ENCODE assay signal across 27 mouse cellular contexts in genomic region chr9:67028929-67029328, GRCm38 (mm10). TPM values are rescaled to one million over a fixed set of nuclear protein-coding genes. Genes with fewer than 3 reads are reported as not detected.
DNase-seq lines count a peak whose midpoint lies in the region; ATAC-seq and TF ChIP-seq lines count a peak whose summit lies in the region.
"Had no signal": no experiment of that assay in that cellular context is flagged by ENCODE, and none has a peak within 500 bp of the region (broad histone marks: within the 10 kb centered on the region; RNA-seq: fewer than 3 reads in every experiment).

No protein-coding gene starts in this region.

- H3K27ac ChIP-seq in gastrocnemius, adult 2 months, result peak overlapping the region; percentile 20
- 0 out of 2 replicates have a peak overlapping the region, but pooled peaks have one; percentile 15 for H3K27ac ChIP-seq in heart, embryonic 12.5 days (ENCODE audit: poor library complexity, severe bottlenecking)
- peak overlapping the region; percentile 55; the same call in 1 of the 2 replicates for H3K27ac ChIP-seq in liver, embryonic 12.5 days
- H3K27ac ChIP-seq in liver, embryonic 11.5 days (ENCODE audit: low read depth, low read length), result no peak overlapping the region
- peak overlapping the region; percentile 40 for H3K27ac ChIP-seq in lung, postnatal 0 days (ENCODE audit: low read length)
- H3K27ac ChIP-seq: embryonic facial prominence, embryonic 10.5 days; embryonic facial prominence, embryonic 13.5 days; forebrain, embryonic 12.5 days; forebrain, embryonic 15.5 days; hindbrain, embryonic 10.5 days; hindbrain, embryonic 13.5 days; intestine, embryonic 15.5 days had no signal

- H3K4me1 ChIP-seq in heart, embryonic 12.5 days (replicated peaks), result peaks cover 55% of the 10 kb centered on the region
- peaks cover 33% of the 10 kb centered on the region for H3K4me1 ChIP-seq in liver, embryonic 12.5 days
- H3K4me1 ChIP-seq in liver, embryonic 11.5 days (replicated peaks; ENCODE audit: control insufficient read depth, insufficient read depth, low read length), result peaks cover 24% of the 10 kb centered on the region
- H3K4me1 ChIP-seq in lung, postnatal 0 days (ENCODE audit: insufficient read depth, low read depth, low read length), result peaks cover 6% of the 10 kb centered on the region; the same call in 1 of the 2 replicates
- H3K4me1 ChIP-seq: embryonic facial prominence, embryonic 10.5 days; embryonic facial prominence, embryonic 13.5 days; forebrain, embryonic 12.5 days; forebrain, embryonic 15.5 days; hindbrain, embryonic 10.5 days; hindbrain, embryonic 13.5 days had no signal

- WGBS in heart, embryonic 12.5 days, result 60% methylated on average over 4 of the region's 4 CpGs
- WGBS in liver, embryonic 12.5 days (ENCODE audit: insufficient replicate concordance), result 81% methylated on average over 4 of the region's 4 CpGs
- 74% methylated on average over 4 of the region's 4 CpGs for whole genome bisulfite sequencing in liver, embryonic 11.5 days
- WGBS in lung, postnatal 0 days, result 31% methylated on average over 4 of the region's 4 CpGs

- H3K36me3 ChIP-seq in heart, embryonic 12.5 days, result peaks cover 96% of the 10 kb centered on the region
- peaks cover 98% of the 10 kb centered on the region for H3K36me3 ChIP-seq in liver, embryonic 12.5 days
- H3K36me3 ChIP-seq in liver, embryonic 11.5 days (ENCODE audit: control insufficient read depth, insufficient read depth, low read length), result peaks cover 61% of the 10 kb centered on the region
- peaks cover 35% of the 10 kb centered on the region for H3K36me3 ChIP-seq in lung, postnatal 0 days (ENCODE audit: insufficient read depth, low read length)

- H3K4me2 ChIP-seq in heart, embryonic 12.5 days, result no peak overlapping the region
- H3K4me2 ChIP-seq in liver, embryonic 12.5 days, result no peak overlapping the region
- no peak overlapping the region for H3K4me2 ChIP-seq in liver, embryonic 11.5 days
- no peak overlapping the region for H3K4me2 ChIP-seq in lung, postnatal 0 days (replicated peaks; ENCODE audit: low read depth, low read length)
- H3K4me2 ChIP-seq: embryonic facial prominence, embryonic 13.5 days; forebrain, embryonic 12.5 days; forebrain, embryonic 15.5 days; hindbrain, embryonic 13.5 days; intestine, embryonic 15.5 days had no signal

- no peaks in the 10 kb centered on the region for H3K9me3 ChIP-seq in heart, embryonic 12.5 days (replicated peaks)
- no peaks in the 10 kb centered on the region for H3K9me3 ChIP-seq in liver, embryonic 12.5 days (replicated peaks)
- no peaks in the 10 kb centered on the region for H3K9me3 ChIP-seq in liver, embryonic 11.5 days (ENCODE audit: control insufficient read depth, low read length)
- no peaks in the 10 kb centered on the region for H3K9me3 ChIP-seq in lung, postnatal 0 days (ENCODE audit: low read length)
- H3K9me3 ChIP-seq: embryonic facial prominence, embryonic 10.5 days; embryonic facial prominence, embryonic 13.5 days; forebrain, embryonic 12.5 days; forebrain, embryonic 15.5 days; hindbrain, embryonic 10.5 days; hindbrain, embryonic 13.5 days; intestine, embryonic 15.5 days had no signal

- peak; percentile 14 for DNase-seq in gastrocnemius, adult 2 months
- no peak for DNase-seq in gastrocnemius, postnatal 36 days
- no peak for DNase-seq in heart, postnatal 36 days
- no peak for DNase-seq in liver, embryonic 11.5 days (ENCODE audit: low spot score)
- no peak for DNase-seq in lung, postnatal 0 days (ENCODE audit: low spot score)
- DNase-seq in lung, postnatal 10 days, result no peak
- DNase-seq: adrenal gland, adult 8-10 months; adrenal gland, postnatal 25 days; cerebellum, adult 11-12 months; cerebellum, adult 8-10 months; cerebellum, postnatal 10 days; cerebellum, postnatal 36 days; embryo, embryonic 11 days; gastrocnemius, postnatal 10 days; heart, postnatal 14 days had no signal

- no peak for TF ChIP-seq CTCF in gastrocnemius, adult 2 months (IDR thresholded peaks at IDR 0.05)
- TF ChIP-seq CTCF in lung, postnatal 0 days (IDR thresholded peaks at IDR 0.05), result no peak

- no peak for TF ChIP-seq EP300 in lung, postnatal 0 days (IDR thresholded peaks at IDR 0.05)

- intact Hi-C loops in gastrocnemius, adult 2 months (cut with DNase I), result no loop called here
- intact Hi-C loops in gastrocnemius, postnatal 36 days (cut with DNase I), result no loop called here
- intact Hi-C loops in heart, postnatal 36 days (cut with DNase I), result no loop called here

- no peak overlapping the region for H3K9ac ChIP-seq in heart, embryonic 12.5 days
- no peak overlapping the region for H3K9ac ChIP-seq in liver, embryonic 12.5 days
- no peak overlapping the region for H3K9ac ChIP-seq in liver, embryonic 11.5 days (ENCODE audit: low read depth, low read length)
- H3K9ac ChIP-seq in lung, postnatal 0 days (replicated peaks; ENCODE audit: low read depth), result no peak overlapping the region
- H3K9ac ChIP-seq: embryonic facial prominence, embryonic 13.5 days; forebrain, embryonic 12.5 days; forebrain, embryonic 15.5 days; hindbrain, embryonic 13.5 days; intestine, embryonic 15.5 days had no signal

- no peak for ATAC-seq in heart, embryonic 12.5 days (ENCODE audit: insufficient number of reproducible peaks, low FRiP score)
- ATAC-seq in liver, embryonic 12.5 days, result no peak
- no peak for ATAC-seq in liver, embryonic 11.5 days (replicated peaks; ENCODE audit: low FRiP score)
- ATAC-seq in lung, postnatal 0 days, result peak; percentile 37; the same call in 1 of the 2 replicates
- ATAC-seq: activated CD4-positive, CD25-positive, alpha-beta regulatory T cell, adult 4 months; forebrain, embryonic 15.5 days; hindbrain, embryonic 16.5 days; intestine, embryonic 15.5 days had no signal

- no peak overlapping the region for H3K4me3 ChIP-seq in gastrocnemius, adult 2 months
- H3K4me3 ChIP-seq in heart, embryonic 12.5 days, result no peak overlapping the region
- H3K4me3 ChIP-seq in liver, embryonic 12.5 days, result no peak overlapping the region
- H3K4me3 ChIP-seq in liver, embryonic 11.5 days (ENCODE audit: low read depth, low read length), result no peak overlapping the region
- H3K4me3 ChIP-seq in lung, postnatal 0 days (ENCODE audit: low read depth, low read length), result no peak overlapping the region
- H3K4me3 ChIP-seq: embryonic facial prominence, embryonic 10.5 days; embryonic facial prominence, embryonic 13.5 days; erythroblast, embryonic 14.5 days; forebrain, embryonic 12.5 days; forebrain, embryonic 15.5 days; hindbrain, embryonic 10.5 days; hindbrain, embryonic 13.5 days; intestine, embryonic 15.5 days had no signal

- no peaks in the 10 kb centered on the region for H3K27me3 ChIP-seq in heart, embryonic 12.5 days (replicated peaks)
- H3K27me3 ChIP-seq in liver, embryonic 12.5 days (replicated peaks), result no peaks in the 10 kb centered on the region
- H3K27me3 ChIP-seq in liver, embryonic 11.5 days (replicated peaks; ENCODE audit: control insufficient read depth, insufficient read depth, low read length), result no peaks in the 10 kb centered on the region
- H3K27me3 ChIP-seq in lung, postnatal 0 days (replicated peaks; ENCODE audit: insufficient read depth, low read length), result no peaks in the 10 kb centered on the region
- H3K27me3 ChIP-seq: embryonic facial prominence, embryonic 13.5 days; forebrain, embryonic 12.5 days; forebrain, embryonic 15.5 days; hindbrain, embryonic 13.5 days; intestine, embryonic 15.5 days had no signal

RNA-seq across cellular contexts. Expression of gene Tpm1, which starts 20.3 kb away (rescaled TPM):
- over 10,000 TPM; 18,374 to 28,065 TPM for total RNA-seq in gastrocnemius, adult 2 months (2021)
- total RNA-seq in gastrocnemius, postnatal 36 days (2021), result over 10,000 TPM; 26,294 to 27,735 TPM
- 4,565 and 4,650 TPM in 2 replicates for polyA plus RNA-seq in heart, embryonic 12.5 days (2016; fragmentation: Nextera tagmentation; extraction: Ambion mirVana)
- total RNA-seq in heart, postnatal 36 days (2021), result over 10,000 TPM; 11,452 to 11,878 TPM
- 214 and 225 TPM in 2 replicates for polyA plus RNA-seq in liver, embryonic 12.5 days (2016; fragmentation: Nextera tagmentation; extraction: Ambion mirVana)
- 378 and 420 TPM in 2 replicates for polyA plus RNA-seq in liver, embryonic 11.5 days (2014; fragmentation: Nextera tagmentation; extraction: Ambion mirVana)
- 695 and 781 TPM in 2 replicates for polyA plus RNA-seq in lung, postnatal 0 days (2015; fragmentation: Nextera tagmentation; extraction: Ambion mirVana)

RNA-seq across cellular contexts. Expression of gene Lactb, which starts 53.6 kb away (rescaled TPM):
- 10 to 100 TPM; 17.7 to 22.3 TPM for total RNA-seq in gastrocnemius, adult 2 months (2021)
- total RNA-seq in gastrocnemius, postnatal 36 days (2021), result 10 to 100 TPM; 20.8 to 22.1 TPM
- 9.3 and 10.1 TPM in 2 replicates for polyA plus RNA-seq in heart, embryonic 12.5 days (2016; fragmentation: Nextera tagmentation; extraction: Ambion mirVana)
- total RNA-seq in heart, postnatal 36 days (2021), result 10 to 100 TPM; 21.5 to 23.9 TPM
- polyA plus RNA-seq in liver, embryonic 12.5 days (2016; fragmentation: Nextera tagmentation; extraction: Ambion mirVana), result 8.9 and 9.4 TPM in 2 replicates
- 11.6 and 12.7 TPM in 2 replicates for polyA plus RNA-seq in liver, embryonic 11.5 days (2014; fragmentation: Nextera tagmentation; extraction: Ambion mirVana)
- 13.8 and 15.4 TPM in 2 replicates for polyA plus RNA-seq in lung, postnatal 0 days (2015; fragmentation: Nextera tagmentation; extraction: Ambion mirVana)
